Mouse (Mus musculus) telencephalon, adult 2 months (tissue): ENCODE measurements around the gene Plpp1.

Experiments
- DNase-seq: peaks from one replicate; pipeline ENCODE4 v3.0.0-alpha.2; 2011; ENCODE audit warnings: low read depth, low spot score

The Plpp1 gene

DNA sequence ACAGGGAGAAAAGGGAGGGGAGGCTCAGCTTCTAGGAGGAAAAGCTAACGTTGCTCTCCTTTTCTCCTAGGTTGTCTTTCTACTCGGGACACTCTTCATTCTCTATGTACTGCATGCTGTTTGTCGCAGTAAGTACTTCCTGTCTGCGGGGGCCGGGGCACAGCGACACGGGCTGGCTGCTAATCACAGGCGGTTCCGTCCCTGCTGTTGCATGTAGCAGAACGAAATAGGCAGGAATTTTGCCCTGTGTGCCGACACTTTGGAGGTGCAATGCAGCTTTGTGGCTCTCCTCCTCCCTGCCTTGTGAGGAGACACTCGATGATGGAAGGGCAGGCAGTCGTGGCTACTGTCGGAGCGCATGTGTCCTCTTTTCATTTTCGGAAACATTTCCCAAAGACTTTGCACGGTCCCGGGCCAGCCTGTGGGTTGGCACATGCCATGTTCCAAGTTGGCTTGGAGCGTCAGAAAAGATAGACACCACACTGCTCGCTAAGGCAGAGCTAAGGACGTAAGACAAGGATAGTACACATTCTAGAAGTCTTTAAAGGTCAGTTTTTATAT is 59.1 kb downstream of the Plpp1 start:
- no peak for DNase-seq

DNA sequence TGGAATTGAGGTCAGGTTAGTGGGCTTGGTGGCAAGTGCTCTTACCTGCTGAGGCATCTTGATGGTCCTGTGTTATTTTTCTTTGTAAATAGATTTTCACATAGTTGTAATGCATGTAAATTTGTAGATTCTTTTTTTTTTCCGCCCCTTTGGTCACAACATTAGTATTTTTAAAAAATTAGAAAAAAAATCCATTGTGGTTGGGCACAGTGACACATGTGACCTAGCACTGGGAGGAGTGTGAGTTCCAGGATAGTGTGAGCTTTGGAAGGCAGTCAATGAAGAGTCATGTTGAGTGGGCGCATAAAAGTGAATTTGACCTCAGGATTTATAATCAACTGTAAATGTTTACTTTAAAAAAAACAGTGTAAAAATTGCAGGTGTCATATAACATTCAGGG is 59.8 kb downstream of the Plpp1 start:
- no peak for DNase-seq

DNA sequence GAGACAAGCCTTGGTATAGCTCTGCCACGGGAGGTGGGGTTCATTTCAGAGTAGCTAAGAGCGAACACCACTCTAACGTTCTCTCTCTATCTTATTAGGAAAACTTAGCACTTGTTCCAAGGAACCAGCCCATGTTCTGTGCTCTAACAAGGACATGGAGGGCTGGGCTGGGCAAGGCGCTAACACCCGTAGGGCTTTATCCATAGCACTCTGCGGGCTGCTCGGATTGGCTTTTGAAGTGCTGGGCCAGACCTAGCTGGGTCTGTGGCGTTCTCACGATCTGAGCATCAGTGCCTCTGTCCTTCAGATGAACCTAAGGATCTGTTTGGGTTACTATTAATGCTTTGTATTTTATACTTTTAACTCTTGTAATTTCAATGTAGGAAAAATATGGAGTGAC is 60.3 kb downstream of the Plpp1 start:
- no peak for DNase-seq

DNA sequence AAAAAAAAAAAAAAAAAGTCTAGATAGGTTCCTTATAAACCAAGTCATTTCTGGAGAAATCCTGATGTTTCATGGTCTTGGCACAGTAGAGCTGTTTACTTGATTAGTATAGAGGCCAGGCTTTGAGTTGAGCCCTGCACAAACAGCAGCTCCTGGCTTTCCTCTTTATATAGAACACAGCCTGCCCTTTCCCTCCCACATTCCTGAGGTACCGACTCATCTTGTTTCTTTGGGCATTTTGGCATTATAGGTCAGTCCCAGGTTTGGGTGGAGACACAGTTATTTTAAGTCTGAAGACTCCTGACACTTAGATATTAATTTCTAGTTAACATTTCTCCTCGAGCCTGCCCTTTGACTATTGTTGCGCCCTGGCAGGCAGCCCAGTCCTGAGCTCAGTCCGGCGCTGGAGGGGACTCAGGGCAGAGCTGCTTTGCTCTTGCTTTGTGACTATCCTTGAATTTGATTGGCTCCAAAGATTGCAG is 61.3 kb downstream of the Plpp1 start:
- no peak for DNase-seq

GRCm38 (mm10) chr13:112862342-112862741 is 61.8 kb downstream of the Plpp1 start:
- DNase-seq: no peak

- DNase-seq: no peak
Observed at GRCm38 (mm10) chr13:112862978-112863677, 62.5 kb downstream of the Plpp1 start.

- DNase-seq: no peak
Observed at GRCm38 (mm10) chr13:112866782-112867181, 66.2 kb downstream of the Plpp1 start.

- DNase-seq: no peak
Observed at GRCm38 (mm10) chr13:112867381-112867780, 66.8 kb downstream of the Plpp1 start.

GRCm38 (mm10) chr13:112870039-112870690 is 69.6 kb downstream of the Plpp1 start:
- no peak for DNase-seq

DNA sequence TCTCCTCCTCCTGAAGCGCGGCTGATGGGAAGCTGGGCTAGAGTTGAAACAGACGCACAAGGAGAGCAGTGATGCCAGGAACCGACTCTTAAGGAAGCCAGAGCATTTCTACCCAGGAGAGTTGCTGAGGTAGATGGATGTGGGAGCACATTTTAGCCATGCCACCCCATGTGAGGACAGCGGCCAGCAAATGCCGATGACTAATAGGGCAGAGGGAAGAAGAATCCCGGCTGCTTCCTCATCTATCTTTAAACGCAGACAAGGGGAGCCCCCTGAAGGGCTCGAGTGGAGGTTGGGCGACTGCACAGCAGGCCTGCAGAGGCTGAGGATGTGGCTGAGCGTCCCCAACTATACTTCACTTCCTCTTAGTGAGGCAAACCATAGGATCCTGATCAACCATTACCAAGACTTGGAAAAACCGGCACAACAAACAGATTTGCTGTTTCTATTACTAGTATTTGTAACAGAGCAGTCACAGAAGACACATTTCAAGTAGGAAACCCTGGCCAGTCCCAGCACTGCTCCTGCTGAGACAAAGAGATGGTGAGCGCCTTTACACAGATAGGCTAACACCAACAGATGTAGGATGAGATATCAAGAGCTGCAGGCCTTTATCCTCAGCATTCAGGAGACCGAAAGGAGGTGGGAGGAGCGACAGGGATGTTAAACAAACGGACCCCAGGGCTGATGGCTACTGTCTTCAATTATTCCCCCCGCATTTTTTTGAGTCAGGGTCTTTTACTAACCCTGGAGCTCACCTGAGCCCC is 71.1 kb downstream of the Plpp1 start:
- DNase-seq: no peak

GRCm38 (mm10) chr13:112887234-112887633 is 86.6 kb downstream of the Plpp1 start:
- no peak for DNase-seq

DNA sequence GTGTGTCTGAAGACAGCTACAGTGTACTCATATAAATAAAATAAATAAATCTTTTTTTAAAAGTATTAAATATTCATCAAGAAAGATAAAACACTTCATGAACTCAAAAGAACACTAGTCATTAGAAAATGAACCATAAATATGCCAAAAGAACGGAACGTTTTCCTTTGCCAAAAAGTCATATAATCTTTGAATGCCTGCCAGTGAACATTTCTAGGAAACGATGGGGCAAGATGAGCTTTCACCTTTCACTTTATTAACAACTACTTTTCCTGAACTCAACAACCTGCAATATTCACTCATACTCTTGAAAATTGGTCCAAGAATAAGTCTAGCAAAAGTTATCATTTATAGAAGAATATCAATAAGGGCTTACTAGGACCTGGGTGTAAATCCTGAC is 101.6 kb downstream of the Plpp1 start:
- DNase-seq: no peak

- DNase-seq: peak; percentile 6
Observed at GRCm38 (mm10) chr13:112909663-112910062, 109.1 kb downstream of the Plpp1 start.

DNA sequence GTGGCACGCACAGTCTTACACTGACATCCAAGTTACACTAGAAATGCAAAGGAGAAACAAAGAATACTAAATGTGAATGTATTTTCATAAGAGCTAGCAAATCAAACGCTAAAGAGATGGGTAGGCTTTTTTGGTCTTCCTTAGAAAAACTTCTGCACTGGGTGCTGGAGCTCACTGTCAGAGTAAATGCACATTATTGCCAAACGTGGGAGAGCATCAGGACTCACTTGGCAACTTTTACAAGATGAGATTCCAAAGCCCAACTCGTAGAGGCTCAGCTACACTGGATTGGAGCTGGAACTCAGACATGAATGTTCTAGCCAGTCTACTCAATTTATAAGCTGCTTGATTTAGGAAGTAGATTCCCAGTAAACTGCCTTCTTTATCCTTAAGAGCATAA is 109.8 kb downstream of the Plpp1 start:
- peak; percentile 17 for DNase-seq
